Mouse (Mus musculus) forebrain, embryonic 16.5 days (tissue): ENCODE results near the gene Ttbk1. TPM values are rescaled to one million over a fixed set of nuclear protein-coding genes. Genes with fewer than 3 reads are reported as not detected.

ENCODE experiments used
- ATAC-seq: fragments of 200-750 bp; cut with Nextera tagmentation; 2 replicates; pipeline ENCODE4 v1.8.0; 2017; ENCODE audit warnings: mild to moderate bottlenecking, moderate library complexity
- H3K27ac ChIP-seq: fragments of 300-500 bp; sonication (generic); 2 replicates; pipeline ENCODE4 v1.5.1; 2014; ENCODE audit warnings: low read length, control low read depth
- H3K27me3 ChIP-seq: fragments of 300-500 bp; sonication (generic); replicated peaks from 2 replicates; pipeline ENCODE4 v1.6.1; 2014; ENCODE audit warnings: low read length; ENCODE audit not compliant: control insufficient read depth, insufficient read depth
- H3K36me3 ChIP-seq: fragments of 300-500 bp; sonication (generic); 2 replicates; pipeline ENCODE4 v1.6.1; 2014; ENCODE audit not compliant: control insufficient read depth, insufficient read depth
- H3K4me1 ChIP-seq: fragments of 300-500 bp; sonication (generic); replicated peaks from 2 replicates; pipeline ENCODE4 v1.6.1; 2014; ENCODE audit warnings: low read length; ENCODE audit not compliant: control insufficient read depth, insufficient read depth
- H3K4me2 ChIP-seq: fragments of 300-500 bp; sonication (generic); 2 replicates; pipeline ENCODE4 v1.6.1; 2014; ENCODE audit warnings: mild to moderate bottlenecking, low read length, control low read depth
- H3K4me3 ChIP-seq: fragments of 300-500 bp; sonication (generic); replicated peaks from 2 replicates; pipeline ENCODE4 v1.5.1; 2014; ENCODE audit warnings: mild to moderate bottlenecking, low read length, control low read depth
- H3K9ac ChIP-seq: fragments of 300-500 bp; sonication (generic); replicated peaks from 2 replicates; pipeline ENCODE4 v1.6.1; 2014; ENCODE audit warnings: low read depth, low read length, control low read depth
- H3K9me3 ChIP-seq: fragments of 300-500 bp; sonication (generic); 2 replicates; pipeline ENCODE4 v1.6.1; 2016; ENCODE audit warnings: low read length; ENCODE audit not compliant: control insufficient read depth
- WGBS: fragments of 180-500 bp; shearing (Covaris S2); extraction: QIAGEN DNeasy Blood & Tissue Kit; methylation state at CpG from one replicate; pipeline ENCODE4 v1.1.7; 2014; 5-methylcytosine and 5-hydroxymethylcytosine counted together
- polyA plus RNA-seq: library from polyadenylated mRNA; unstranded; fragments of >200 nt; fragmentation: Nextera tagmentation; extraction: Ambion mirVana; gene quantifications from 2 replicates; pipeline ENCODE4 v1.2.1, GENCODE M21; 2015

Ttbk1 gene
- polyA plus RNA-seq, 1 experiment from 2014 or later: 5.6 TPM

GRCm38 (mm10) chr17:46436672-46437366, 50.7 kb downstream of the Ttbk1 start:
- no peak overlapping the region for H3K4me3 ChIP-seq
- WGBS: 25% methylated on average over 23 of the region's 23 CpGs
- H3K27ac ChIP-seq: no peak overlapping the region
- no peaks in the 10 kb centered on the region for H3K27me3 ChIP-seq
- peak; percentile 56 for ATAC-seq
- H3K36me3 ChIP-seq: no peaks in the 10 kb centered on the region
- H3K9me3 ChIP-seq: no peaks in the 10 kb centered on the region
- peaks cover 4% of the 10 kb centered on the region; the same call in 1 of the 2 replicates for H3K4me1 ChIP-seq
- H3K9ac ChIP-seq: no peak overlapping the region
- H3K4me2 ChIP-seq: no peak overlapping the region

- H3K4me3 ChIP-seq: no peak overlapping the region
- H3K27me3 ChIP-seq: no peaks in the 10 kb centered on the region
- H3K4me2 ChIP-seq: peak overlapping the region; percentile 18
- no peak overlapping the region for H3K27ac ChIP-seq
- no peaks in the 10 kb centered on the region for H3K36me3 ChIP-seq
- no peak for ATAC-seq
- no peak overlapping the region for H3K9ac ChIP-seq
- WGBS: 5% methylated on average over 17 of the region's 17 CpGs
- H3K4me1 ChIP-seq: peaks cover 4% of the 10 kb centered on the region; the same call in 1 of the 2 replicates
- H3K9me3 ChIP-seq: no peaks in the 10 kb centered on the region
These were observed 53.8 kb downstream of the Ttbk1 start for GRCm38 (mm10) chr17:46433627-46434026.

DNA sequence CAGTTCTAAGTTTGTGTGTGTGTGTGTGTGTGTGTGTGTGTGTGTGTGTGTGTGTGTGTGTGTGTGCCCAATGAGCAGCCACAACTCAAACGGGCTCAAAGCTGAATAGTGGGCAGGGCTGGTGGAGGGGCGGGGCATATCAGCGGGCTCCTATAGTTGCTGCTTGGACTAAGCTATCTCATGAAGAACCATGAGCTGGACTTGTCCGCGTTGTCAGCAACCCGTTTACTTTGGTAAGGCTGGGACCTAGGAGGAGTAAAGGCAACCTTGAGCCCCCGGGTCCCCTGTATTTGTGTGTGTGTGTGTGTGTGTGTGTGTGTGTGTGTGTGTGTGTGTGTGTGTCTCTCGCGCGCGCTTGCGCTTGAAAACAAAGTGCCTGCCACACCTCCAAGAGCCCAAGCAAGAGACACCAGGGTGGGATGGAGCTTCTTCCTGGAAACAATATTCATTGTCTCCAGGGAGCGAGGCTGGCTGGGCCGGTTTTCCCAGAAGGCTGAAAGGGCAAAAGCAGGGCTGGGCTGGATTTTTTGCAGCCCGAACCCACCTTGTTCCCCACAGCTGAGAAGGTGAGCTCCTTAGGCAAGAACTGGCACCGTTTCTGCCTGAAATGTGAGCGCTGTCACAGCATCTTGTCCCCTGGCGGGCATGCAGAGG, 58.6 kb downstream of the Ttbk1 start, which contains the start of gene Crip3:
TSS of gene Crip3 (plus strand) at position 166 of the 654 bp plus-strand sequence.
- WGBS: 11% methylated on average over 18 of the region's 18 CpGs
- ATAC-seq: no peak
- no peaks in the 10 kb centered on the region for H3K9me3 ChIP-seq

DNA sequence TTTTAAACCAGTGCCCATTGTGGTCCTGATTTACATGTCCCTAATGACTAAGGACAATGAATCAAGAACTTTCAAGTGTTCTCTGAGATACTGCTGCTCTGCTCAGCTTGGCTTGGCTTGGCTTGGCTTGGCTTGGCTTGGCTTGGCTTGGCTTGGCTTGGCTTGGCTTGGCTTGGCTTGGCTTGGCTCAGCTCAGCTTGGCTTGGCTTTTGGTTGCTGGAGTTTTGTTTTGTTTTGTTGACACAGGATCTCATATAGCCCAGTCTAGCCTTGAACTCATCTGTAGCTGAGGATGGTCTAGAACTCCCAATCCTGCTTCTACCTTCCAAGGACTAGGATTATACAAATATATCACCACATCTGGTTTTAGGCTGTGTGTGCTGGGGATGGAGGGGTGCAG, 61.0 kb downstream of the Ttbk1 start:
- no peak for ATAC-seq
- Histone ChIP-seq H3K4me3 (no peak overlapping the region), H3K36me3 (0 out of 2 replicates have a peak, but pooled peaks cover 2% of the 10 kb centered on the region), H3K4me1 (peaks cover 2% of the 10 kb centered on the region; the same call in 1 of the 2 replicates), H3K9ac (no peak overlapping the region), H3K4me2 (no peak overlapping the region), H3K27me3 (no peaks in the 10 kb centered on the region), H3K9me3 (no peaks in the 10 kb centered on the region), H3K27ac (no peak overlapping the region)

More for the DNA sequence above, 58.6 kb downstream of the Ttbk1 start, which contains the start of gene Crip3:
- Histone ChIP-seq H3K27me3 (no peaks in the 10 kb centered on the region), H3K36me3 (0 out of 2 replicates have a peak, but pooled peaks cover 2% of the 10 kb centered on the region), H3K27ac (no peak within 1 kb of the TSS), H3K4me2 (peak within 1 kb of the TSS; percentile 31; the same call in 1 of the 2 replicates), H3K9ac (no peak within 1 kb of the TSS), H3K4me3 (no peak within 1 kb of the TSS), H3K4me1 (no peaks in the 10 kb centered on the region)

DNA sequence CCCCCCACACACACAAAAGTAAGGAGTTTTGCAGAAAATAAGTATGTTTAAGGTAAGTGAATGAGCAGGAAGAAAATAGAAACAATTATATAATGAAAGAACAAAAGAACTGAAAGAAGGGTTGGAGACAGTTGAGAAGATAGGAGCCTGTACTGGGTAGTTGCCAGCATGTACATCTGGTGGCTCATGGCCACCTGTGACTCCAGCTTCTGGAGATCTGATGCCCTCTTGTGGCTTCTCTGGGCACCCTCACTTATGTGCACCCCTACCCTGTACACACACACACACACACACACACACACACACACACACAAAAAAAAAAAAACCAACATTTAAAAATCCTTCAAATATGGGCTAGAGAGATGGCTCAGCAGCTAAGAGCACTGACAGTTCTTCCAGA, 67.8 kb downstream of the Ttbk1 start:
- no peaks in the 10 kb centered on the region for H3K36me3 ChIP-seq
- no peak overlapping the region for H3K9ac ChIP-seq
- H3K4me2 ChIP-seq: no peak overlapping the region
- no peak overlapping the region for H3K4me3 ChIP-seq
- H3K9me3 ChIP-seq: no peaks in the 10 kb centered on the region
- no peak overlapping the region for H3K27ac ChIP-seq
- no peaks in the 10 kb centered on the region for H3K27me3 ChIP-seq
- no peak for ATAC-seq
- peaks cover 5% of the 10 kb centered on the region; the same call in 1 of the 2 replicates for H3K4me1 ChIP-seq

GRCm38 (mm10) chr17:46418628-46419027, 68.8 kb downstream of the Ttbk1 start:
- Histone ChIP-seq H3K36me3 (peaks cover 5% of the 10 kb centered on the region), H3K9me3 (no peaks in the 10 kb centered on the region), H3K4me2 (no peak overlapping the region), H3K27me3 (no peaks in the 10 kb centered on the region), H3K27ac (no peak overlapping the region), H3K9ac (no peak overlapping the region), H3K4me3 (no peak overlapping the region), H3K4me1 (peaks cover 5% of the 10 kb centered on the region; the same call in 1 of the 2 replicates)
- ATAC-seq: no peak
- WGBS: 53% methylated on average over 5 of the region's 5 CpGs

DNA sequence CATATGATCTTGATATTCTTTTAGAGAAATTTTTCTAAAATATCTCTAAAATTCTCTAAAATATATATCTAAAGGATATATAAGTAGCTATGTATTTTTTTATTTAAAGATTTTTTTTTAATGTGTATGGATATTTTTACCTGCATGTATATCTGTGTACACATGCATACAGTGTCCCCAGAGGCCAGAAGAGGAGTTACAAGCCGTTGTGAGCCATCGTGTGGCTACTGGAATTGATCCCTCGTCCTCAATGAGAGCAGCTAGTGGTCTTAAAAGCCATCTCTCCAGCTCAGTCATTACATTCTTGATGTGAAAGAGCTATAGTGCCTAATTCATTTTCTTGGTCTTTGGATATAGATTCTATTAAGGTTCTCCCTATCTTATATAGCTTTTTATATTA, 79.0 kb downstream of the Ttbk1 start:
- ATAC-seq: no peak
- H3K27ac ChIP-seq: no peak overlapping the region
- peaks cover 29% of the 10 kb centered on the region for H3K36me3 ChIP-seq
- no peak overlapping the region for H3K9ac ChIP-seq
- H3K9me3 ChIP-seq: no peaks in the 10 kb centered on the region
- no peak overlapping the region for H3K4me2 ChIP-seq
- 29% methylated on average over 3 of the region's 3 CpGs for WGBS
- H3K27me3 ChIP-seq: no peaks in the 10 kb centered on the region
- no peaks in the 10 kb centered on the region for H3K4me1 ChIP-seq
- no peak overlapping the region for H3K4me3 ChIP-seq

GRCm38 (mm10) chr17:46394631-46395030, 92.8 kb downstream of the Ttbk1 start:
- no peak for ATAC-seq
- no peak overlapping the region for H3K27ac ChIP-seq
- peaks cover 25% of the 10 kb centered on the region for H3K36me3 ChIP-seq
- no peak overlapping the region for H3K4me2 ChIP-seq
- 91% methylated on average over 1 of the region's 1 CpGs for WGBS
- no peak overlapping the region for H3K9ac ChIP-seq
- H3K9me3 ChIP-seq: no peaks in the 10 kb centered on the region
- H3K4me3 ChIP-seq: no peak overlapping the region
- H3K27me3 ChIP-seq: no peaks in the 10 kb centered on the region
- H3K4me1 ChIP-seq: no peaks in the 10 kb centered on the region

GRCm38 (mm10) chr17:46393012-46393411, 94.5 kb downstream of the Ttbk1 start:
- ATAC-seq: no peak
- no peaks in the 10 kb centered on the region for H3K4me1 ChIP-seq
- 50% methylated on average over 2 of the region's 2 CpGs for WGBS
- no peak overlapping the region for H3K4me3 ChIP-seq
- peaks cover 14% of the 10 kb centered on the region for H3K36me3 ChIP-seq
- H3K4me2 ChIP-seq: no peak overlapping the region
- H3K9me3 ChIP-seq: no peaks in the 10 kb centered on the region
- H3K27me3 ChIP-seq: no peaks in the 10 kb centered on the region
- no peak overlapping the region for H3K27ac ChIP-seq
- no peak overlapping the region for H3K9ac ChIP-seq
